Mouse (Mus musculus) brain, embryonic 14.5 days (tissue): ENCODE data around the gene Wipf1. TPM values are rescaled to one million over a fixed set of nuclear protein-coding genes. Genes with fewer than 3 reads are reported as not detected.
"Not testable (repeated sequence)": the region's sequence is repeated elsewhere in the genome, so short reads cannot be mapped to it uniquely, and the experiment has no call there.

Experiments
- DNase-seq: peaks from one replicate; pipeline ENCODE4 v3.0.0-alpha.2; 2011; ENCODE audit warnings: low read depth
- CTCF ChIP-seq: fragments of 200-500 bp; IDR thresholded peaks from 2 replicates; pipeline ENCODE4 v1.5.1; 2012; ENCODE audit warnings: inconsistent platforms, mild to moderate bottlenecking, moderate library complexity, borderline replicate concordance; ENCODE audit not compliant: insufficient read depth, insufficient read length; ENCODE audit errors: extremely low read depth
- POLR2A ChIP-seq: fragments of 200-500 bp; IDR thresholded peaks from 2 replicates; pipeline ENCODE4 v1.6.1; 2012; ENCODE audit warnings: mild to moderate bottlenecking, inconsistent platforms, borderline replicate concordance; ENCODE audit not compliant: poor library complexity, insufficient read depth, insufficient read length, severe bottlenecking; ENCODE audit errors: extremely low read depth
- polyA plus RNA-seq: library from polyadenylated mRNA; depleted of rRNA; stranded (reverse); fragments of >200 nt; gene quantifications from 2 replicates; pipeline ENCODE4 v1.2.3, GENCODE M21; 2012

Gene Wipf1
- polyA plus RNA-seq, 1 experiment, result 3.8 TPM

DNA sequence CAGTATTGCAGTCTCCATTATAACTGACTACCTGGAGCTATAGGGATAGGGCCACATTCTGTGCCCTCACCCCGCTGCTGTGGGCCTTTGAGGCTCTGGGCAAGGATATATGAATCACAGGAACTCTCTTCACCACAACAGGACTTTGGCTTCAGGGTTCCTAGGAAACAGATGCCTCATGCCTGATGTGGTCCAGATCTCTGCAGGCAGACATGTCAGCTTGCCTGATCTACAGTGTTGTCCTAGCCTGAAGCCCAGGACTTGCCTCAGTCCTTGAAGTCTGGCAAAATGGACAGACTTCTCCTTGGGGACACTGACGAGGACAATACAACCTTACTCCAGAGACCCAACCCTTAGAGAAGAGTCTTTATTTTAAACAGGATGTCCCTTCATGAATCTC, 11.2 kb downstream of the Wipf1 start:
- TF ChIP-seq POLR2A (no peak), CTCF (no peak)
- DNase-seq, result no peak

DNA sequence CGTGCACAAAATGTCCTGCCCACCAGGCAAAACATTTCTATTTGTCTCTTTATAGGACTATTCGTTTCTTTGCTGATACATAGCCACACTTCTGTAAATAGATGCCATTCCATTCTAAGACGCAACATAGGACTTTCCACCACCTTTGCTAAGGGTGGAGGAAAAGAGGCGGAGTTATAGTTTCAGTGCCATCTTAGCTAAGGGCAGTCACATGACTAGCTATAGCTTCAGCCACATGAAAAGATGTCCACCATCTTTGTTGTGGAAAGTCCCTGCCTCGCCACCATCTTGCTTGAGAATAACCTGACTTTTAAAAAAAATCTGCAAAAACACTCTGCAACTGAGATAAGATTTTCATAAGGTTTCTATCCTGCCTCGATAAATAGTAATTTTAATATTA, 15.4 kb downstream of the Wipf1 start:
- no peak for DNase-seq
- no peak for TF ChIP-seq POLR2A
- no peak for TF ChIP-seq CTCF

DNA sequence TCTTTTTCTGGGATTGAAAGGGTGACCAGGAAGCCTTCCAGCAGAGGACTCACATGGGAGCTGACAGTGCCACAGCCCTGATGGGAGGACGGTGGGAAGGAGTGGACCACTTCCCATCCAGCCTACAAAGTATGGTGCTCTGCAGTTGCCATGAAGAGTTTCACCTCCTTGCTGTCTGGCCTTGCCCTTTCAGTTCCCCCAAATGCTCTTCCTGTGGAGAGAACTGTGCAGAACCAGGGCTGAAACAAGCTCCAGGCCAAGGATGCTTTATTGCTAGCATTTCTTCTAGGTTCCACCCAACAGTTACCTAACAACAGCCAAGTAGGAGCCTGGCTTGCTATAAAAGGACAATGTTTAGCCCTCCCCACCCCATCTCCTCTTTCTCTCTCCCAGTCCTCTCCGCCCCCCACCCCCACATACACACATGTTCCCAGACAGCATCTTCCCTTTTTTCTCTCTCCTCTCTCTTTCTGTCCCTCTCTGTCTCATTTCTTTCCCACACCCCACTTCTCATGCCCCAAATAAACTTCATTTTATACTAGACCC, 16.3 kb downstream of the Wipf1 start:
- TF ChIP-seq POLR2A (no peak), CTCF (no peak)
- DNase-seq, result no peak

DNA sequence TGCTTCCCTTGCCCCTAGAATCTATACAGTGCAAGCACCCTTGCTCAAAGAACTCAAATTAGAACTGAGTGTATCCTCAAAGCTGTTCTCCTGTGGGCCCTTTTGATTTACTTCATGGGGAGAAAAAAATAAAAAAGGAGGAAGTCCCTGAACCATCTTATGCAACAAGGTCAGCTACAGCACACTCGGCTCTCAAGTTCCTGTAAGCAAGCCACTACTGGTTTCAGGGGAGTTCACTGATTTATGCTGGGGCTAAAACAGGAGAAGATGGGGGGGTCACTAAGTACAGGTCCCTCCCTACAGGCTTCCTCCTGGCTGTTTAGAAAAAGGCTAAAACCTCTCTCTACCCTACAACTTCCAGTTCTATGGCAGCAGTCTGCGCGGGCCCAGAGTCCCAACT, 17.5 kb downstream of the Wipf1 start:
- DNase-seq, result no peak
- TF ChIP-seq CTCF (no peak), POLR2A (no peak)

DNA sequence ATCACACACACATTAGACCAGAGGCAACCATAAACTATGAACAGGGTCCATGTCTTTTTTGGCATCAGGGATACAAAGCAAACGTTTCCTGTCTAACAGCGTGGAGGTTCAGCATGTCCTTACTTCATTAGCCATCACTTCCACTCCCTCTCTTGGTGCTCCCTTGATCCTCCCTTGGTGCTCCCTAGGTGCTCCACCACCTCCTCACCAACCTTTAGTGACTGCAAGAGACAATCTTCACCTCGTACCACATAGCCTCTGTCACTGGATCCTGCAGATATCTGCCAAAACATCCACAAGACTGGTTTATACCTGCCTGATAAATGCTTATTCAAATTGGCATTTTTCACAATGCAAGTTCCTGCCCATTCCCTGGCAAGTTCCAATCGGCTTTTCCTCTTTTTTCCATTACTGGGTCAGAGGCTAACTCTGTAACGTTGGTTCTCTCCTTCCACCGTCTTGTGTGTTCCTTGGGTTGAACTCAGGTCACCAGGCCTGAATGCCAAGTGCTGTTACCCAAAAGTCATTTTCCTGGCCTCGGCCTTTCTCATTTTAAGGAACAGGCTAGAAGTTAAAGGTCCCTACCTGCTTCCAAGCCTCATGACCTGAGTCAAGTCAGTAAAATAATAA, 18.7 kb downstream of the Wipf1 start:
- DNase-seq, result no peak
- TF ChIP-seq CTCF, result no peak
- no peak for TF ChIP-seq POLR2A

DNA sequence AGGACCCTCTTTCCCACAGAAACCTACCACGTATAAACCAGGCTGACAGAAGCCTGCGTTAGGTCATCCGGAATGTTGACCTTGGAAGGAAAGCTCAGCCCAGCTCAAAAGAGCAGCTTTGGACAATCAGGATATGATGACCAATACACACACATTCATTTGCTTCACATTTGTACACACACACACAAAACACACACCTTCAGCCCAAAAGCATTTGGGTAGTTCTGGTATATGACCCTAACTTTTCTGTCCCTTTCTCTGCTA, 19.6 kb downstream of the Wipf1 start:
- no peak for TF ChIP-seq POLR2A
- no peak for TF ChIP-seq CTCF
- DNase-seq, result no peak

DNA sequence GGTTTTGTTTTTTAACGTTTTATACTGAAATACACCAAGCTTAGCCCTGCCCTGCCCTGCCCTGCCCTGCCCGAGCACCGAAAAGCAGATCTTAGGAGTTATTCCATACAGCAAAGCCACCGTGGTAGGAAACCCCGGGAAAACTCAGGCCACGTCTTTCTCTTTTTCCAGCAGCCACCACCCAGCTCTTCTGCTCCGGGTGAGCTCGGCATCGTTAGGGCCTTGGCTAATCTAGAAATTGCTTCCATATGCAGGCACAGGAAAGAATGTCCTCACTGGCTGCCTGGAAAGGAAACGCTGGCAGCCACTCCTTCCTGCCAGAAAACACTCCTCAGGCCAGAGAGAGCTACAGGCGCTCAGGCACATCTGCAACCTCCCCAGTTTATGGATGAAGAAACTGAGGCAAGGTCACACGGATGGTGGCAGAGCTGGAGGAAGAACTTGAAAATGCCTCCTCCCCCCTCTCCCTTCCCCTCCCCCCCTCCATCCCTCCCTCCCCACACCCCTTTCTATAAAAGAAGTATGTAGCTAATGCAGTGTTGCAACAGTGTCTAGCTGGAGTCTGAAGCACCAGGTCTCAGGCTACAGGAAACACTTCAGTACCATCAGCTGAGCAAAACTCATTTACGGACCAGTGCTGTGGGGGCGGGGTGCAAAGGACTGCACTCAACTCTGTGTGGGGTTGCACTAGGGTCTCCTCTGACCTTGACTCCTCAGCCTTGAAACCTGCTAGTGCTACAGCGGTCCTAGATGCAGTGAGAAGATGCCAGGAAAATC, 20.1 kb downstream of the Wipf1 start:
- TF ChIP-seq POLR2A, result no peak
- TF ChIP-seq CTCF, result no peak
- no peak for DNase-seq

DNA sequence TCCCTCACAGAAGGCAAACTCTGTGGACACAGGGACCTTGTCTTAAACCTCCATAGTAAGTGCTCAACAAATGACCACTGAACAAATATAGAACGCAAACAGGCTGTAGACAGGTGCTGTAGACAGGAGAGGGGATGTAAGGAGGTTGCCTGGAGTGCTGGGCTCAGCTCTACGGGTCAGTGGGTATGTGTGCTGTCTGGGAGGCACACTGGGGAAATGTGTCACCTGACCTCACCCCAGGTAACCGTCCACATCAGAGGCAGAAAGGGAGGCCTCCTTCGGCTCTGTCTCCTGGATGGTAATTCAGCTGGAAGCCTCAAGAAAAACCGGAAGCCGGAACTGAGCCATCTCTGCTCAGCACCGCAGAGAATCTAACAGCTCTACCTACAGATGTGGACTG, 21.6 kb downstream of the Wipf1 start:
- DNase-seq, result no peak
- TF ChIP-seq POLR2A (no peak), CTCF (no peak)

DNA sequence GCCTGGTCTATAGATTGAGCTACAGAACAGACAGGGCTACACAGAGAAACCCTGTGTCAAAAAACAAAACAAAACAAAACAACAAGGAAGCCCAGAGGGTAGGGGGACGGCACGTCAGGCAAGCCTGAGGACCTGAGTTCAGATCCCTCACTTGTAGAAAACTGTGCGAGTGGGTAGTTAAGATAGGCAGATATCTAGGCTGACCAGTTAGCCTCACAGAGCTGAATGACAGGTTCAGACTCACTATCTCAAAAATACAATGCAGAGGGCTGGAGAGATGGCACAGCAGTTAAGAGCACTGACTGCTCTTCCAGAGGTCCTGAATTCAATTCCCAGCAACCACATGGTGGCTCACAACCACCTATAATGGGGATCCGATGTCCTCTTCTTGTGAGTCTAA, 23.2 kb downstream of the Wipf1 start:
- DNase-seq, result not testable (repeated sequence)

DNA sequence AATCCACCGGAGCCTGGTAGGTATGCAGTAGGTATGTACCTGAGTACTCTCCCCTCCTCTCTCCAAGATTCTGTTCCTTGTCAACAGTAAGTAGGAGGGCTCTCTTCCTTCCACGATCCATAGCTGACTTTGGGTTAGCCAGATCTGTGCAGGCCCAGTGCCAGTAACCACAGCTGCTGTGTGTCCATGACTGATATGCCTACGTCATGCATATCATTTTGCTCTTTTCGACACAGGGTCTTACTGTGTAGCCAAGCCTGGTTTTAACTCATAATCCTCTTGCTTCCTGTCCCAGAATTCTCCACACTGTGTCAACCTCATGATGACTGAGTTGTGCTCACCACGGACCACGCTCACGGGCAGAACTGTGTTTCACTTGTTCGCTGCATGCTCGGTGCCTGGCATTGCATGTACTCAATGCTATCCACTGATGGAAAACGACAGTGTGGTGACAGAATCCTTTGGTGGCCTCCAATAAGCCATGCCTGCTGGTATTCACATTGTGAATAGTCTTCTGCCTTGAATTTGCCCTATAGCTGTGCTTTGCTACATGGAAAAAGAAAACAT, 26.6 kb downstream of the Wipf1 start:
- DNase-seq, result no peak
- no peak for TF ChIP-seq POLR2A

DNA sequence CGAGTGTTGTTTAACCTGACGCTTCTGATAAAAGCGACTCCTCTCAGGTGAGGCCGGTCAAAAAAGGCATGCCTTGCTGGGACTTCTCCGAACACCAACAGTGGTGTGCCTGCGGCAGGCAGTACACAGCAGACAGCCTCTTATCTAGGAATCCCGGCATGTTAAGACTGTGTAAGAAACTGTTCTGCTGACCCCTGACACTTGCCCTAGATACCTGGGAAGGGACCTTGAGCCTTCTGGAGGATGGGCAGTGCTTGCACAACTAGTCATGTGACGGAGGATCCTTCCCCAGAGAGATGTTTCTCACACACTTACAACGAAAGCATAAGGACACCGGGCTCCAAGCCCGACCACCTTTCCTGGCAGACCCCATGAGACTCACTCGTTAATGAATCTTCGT, 28.7 kb downstream of the Wipf1 start:
- TF ChIP-seq POLR2A (no peak), CTCF (no peak)

DNA sequence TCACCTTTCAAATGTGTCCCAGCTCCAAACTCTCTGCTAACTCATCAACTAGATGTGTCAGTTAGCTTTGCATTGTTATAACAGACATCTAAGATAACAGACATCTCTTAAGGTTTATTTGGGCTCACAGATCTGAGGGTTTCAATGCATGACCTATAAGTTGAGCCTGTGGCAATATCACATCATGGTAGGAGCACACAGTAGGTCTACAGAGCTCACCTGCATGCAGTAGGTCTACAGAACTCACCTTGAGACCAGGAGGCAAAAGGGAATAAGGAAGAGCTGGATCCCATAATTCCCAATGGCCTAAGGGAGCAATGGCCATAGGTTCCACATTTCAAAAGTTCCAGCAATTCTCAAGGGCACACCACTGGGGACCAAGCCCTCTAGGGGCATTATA, 31.2 kb downstream of the Wipf1 start:
- DNase-seq, result no peak
- TF ChIP-seq POLR2A (no peak), CTCF (no peak)

More for the DNA sequence above, 28.7 kb downstream of the Wipf1 start:
- DNase-seq, result no peak
